In genomic region chr5:114173458-114173857, GRCm38 (mm10) we compare ENCODE assay signal across 14 mouse cellular contexts. TPM values are rescaled to one million over a fixed set of nuclear protein-coding genes. Genes with fewer than 3 reads are reported as not detected.
DNase-seq lines count a peak whose midpoint lies in the region; ATAC-seq and TF ChIP-seq lines count a peak whose summit lies in the region.
"Had no signal": no experiment of that assay in that cellular context is flagged by ENCODE, and none has a peak within 500 bp of the region (broad histone marks: within the 10 kb centered on the region; RNA-seq: fewer than 3 reads in every experiment).

No protein-coding gene starts in this region.

- peak; percentile 12; the same call in 1 of the 2 replicates for TF ChIP-seq CTCF in forebrain, postnatal 0 days (IDR thresholded peaks at IDR 0.05; ENCODE audit: low read depth)
- TF ChIP-seq CTCF in liver, embryonic 14.5 days (IDR thresholded peaks at IDR 0.05; ENCODE audit: low read depth) = peak; percentile 44; the same call in 1 of the 2 replicates

- no peak overlapping the region for H3K4me3 ChIP-seq in forebrain, postnatal 0 days (ENCODE audit: low read depth, low read length)
- no peak overlapping the region for H3K4me3 ChIP-seq in forebrain, embryonic 12.5 days (replicated peaks)
- no peak overlapping the region for H3K4me3 ChIP-seq in heart, embryonic 16.5 days (ENCODE audit: low read length)
- H3K4me3 ChIP-seq in liver, embryonic 14.5 days (ENCODE audit: insufficient read depth in 1 of 2, low read depth in 2 of 2, low read length in 2 of 2) = no peak overlapping the region
- no peak overlapping the region for H3K4me3 ChIP-seq in liver, embryonic 12.5 days

- WGBS in forebrain, postnatal 0 days = 76% methylated on average over 7 of the region's 7 CpGs
- 76% methylated on average over 7 of the region's 7 CpGs for WGBS in forebrain, embryonic 12.5 days
- 72% methylated on average over 7 of the region's 7 CpGs for WGBS in heart, embryonic 16.5 days
- 52% methylated on average over 7 of the region's 7 CpGs for WGBS in liver, embryonic 14.5 days (ENCODE audit: insufficient replicate concordance)
- 49% methylated on average over 7 of the region's 7 CpGs for WGBS in liver, embryonic 12.5 days (ENCODE audit: insufficient replicate concordance)

- DNase-seq in forebrain, postnatal 0 days = no peak
- no peak for DNase-seq in heart, adult 11 months
- DNase-seq in liver, embryonic 14.5 days (ENCODE audit: low read depth in 3 of 3, low spot score in 3 of 3) = no peak
- DNase-seq in R1 (ENCODE audit: low read depth, low spot score) = peak; percentile 22
- DNase-seq in spleen, adult 12 weeks (ENCODE audit: low spot score) = no peak
- DNase-seq: adrenal gland, postnatal 10 days; cerebellum, adult 8-10 months; kidney, postnatal 14 days; left cerebral cortex, postnatal 4 days; thymus, postnatal 4 days had no signal

- ATAC-seq in forebrain, postnatal 0 days = no peak
- ATAC-seq in forebrain, embryonic 12.5 days (ENCODE audit: low FRiP score) = no peak
- no peak for ATAC-seq in heart, embryonic 16.5 days (replicated peaks; ENCODE audit: extremely low read depth, insufficient read depth, low FRiP score)
- no peak for ATAC-seq in liver, embryonic 14.5 days (ENCODE audit: insufficient read depth)
- ATAC-seq in liver, embryonic 12.5 days = no peak
- ATAC-seq: inflammation-experienced regulatory T-cells, adult 6 months had no signal

- H3K4me1 ChIP-seq in forebrain, postnatal 0 days (ENCODE audit: insufficient read depth) = no peaks in the 10 kb centered on the region
- H3K4me1 ChIP-seq in forebrain, embryonic 12.5 days = peaks cover 11% of the 10 kb centered on the region
- peaks cover 16% of the 10 kb centered on the region for H3K4me1 ChIP-seq in heart, embryonic 16.5 days (ENCODE audit: control insufficient read depth, insufficient read depth, low read length)
- peaks cover 3% of the 10 kb centered on the region in 2 experiments; a peak in 2 of 4 replicates for H3K4me1 ChIP-seq in liver, embryonic 14.5 days (replicated peaks; ENCODE audit: control insufficient read depth in 2 of 2, insufficient read depth in 2 of 2, low read length in 1 of 2)
- H3K4me1 ChIP-seq in liver, embryonic 12.5 days = peaks cover 30% of the 10 kb centered on the region

- peaks cover 16% of the 10 kb centered on the region for H3K27me3 ChIP-seq in forebrain, postnatal 0 days (ENCODE audit: insufficient read depth, low read length)
- peaks cover 35% of the 10 kb centered on the region for H3K27me3 ChIP-seq in forebrain, embryonic 12.5 days
- no peaks in the 10 kb centered on the region for H3K27me3 ChIP-seq in heart, embryonic 16.5 days (ENCODE audit: control insufficient read depth, insufficient read depth, low read length)
- no peaks in the 10 kb centered on the region for H3K27me3 ChIP-seq in liver, embryonic 14.5 days (ENCODE audit: control insufficient read depth, insufficient read depth, low read length)
- no peaks in the 10 kb centered on the region for H3K27me3 ChIP-seq in liver, embryonic 12.5 days (replicated peaks)

- no peaks in the 10 kb centered on the region for H3K36me3 ChIP-seq in forebrain, postnatal 0 days (ENCODE audit: insufficient read depth)
- H3K36me3 ChIP-seq in forebrain, embryonic 12.5 days (replicated peaks) = no peaks in the 10 kb centered on the region
- 0 out of 2 replicates have a peak, but pooled peaks cover 2% of the 10 kb centered on the region for H3K36me3 ChIP-seq in heart, embryonic 16.5 days (ENCODE audit: control insufficient read depth, insufficient read depth)
- no peaks in the 10 kb centered on the region for H3K36me3 ChIP-seq in liver, embryonic 14.5 days (replicated peaks; ENCODE audit: control insufficient read depth, insufficient read depth, low read depth)
- H3K36me3 ChIP-seq in liver, embryonic 12.5 days = no peaks in the 10 kb centered on the region

- no peak for TF ChIP-seq EP300 in liver, embryonic 14.5 days (IDR thresholded peaks at IDR 0.05; ENCODE audit: low read depth)

- no peak overlapping the region for H3K4me2 ChIP-seq in forebrain, postnatal 0 days (ENCODE audit: low read depth)
- no peak overlapping the region for H3K4me2 ChIP-seq in forebrain, embryonic 12.5 days
- no peak overlapping the region for H3K4me2 ChIP-seq in heart, embryonic 16.5 days (ENCODE audit: low read depth, low read length)
- no peak overlapping the region for H3K4me2 ChIP-seq in liver, embryonic 14.5 days (ENCODE audit: low read depth)
- H3K4me2 ChIP-seq in liver, embryonic 12.5 days = no peak overlapping the region

- H3K27ac ChIP-seq in forebrain, postnatal 0 days (ENCODE audit: low read depth, low read length) = no peak overlapping the region
- no peak overlapping the region for H3K27ac ChIP-seq in forebrain, embryonic 12.5 days
- H3K27ac ChIP-seq in heart, embryonic 16.5 days (ENCODE audit: low read length) = peak overlapping the region; percentile 92
- H3K27ac ChIP-seq in liver, embryonic 14.5 days = no peak overlapping the region
- no peak overlapping the region for H3K27ac ChIP-seq in liver, embryonic 12.5 days

- no peak overlapping the region for H3K9ac ChIP-seq in forebrain, postnatal 0 days
- no peak overlapping the region for H3K9ac ChIP-seq in forebrain, embryonic 12.5 days
- H3K9ac ChIP-seq in heart, embryonic 16.5 days (ENCODE audit: low read length) = no peak overlapping the region
- H3K9ac ChIP-seq in liver, embryonic 14.5 days (replicated peaks) = no peak overlapping the region
- no peak overlapping the region for H3K9ac ChIP-seq in liver, embryonic 12.5 days

- H3K9me3 ChIP-seq in forebrain, postnatal 0 days (ENCODE audit: low read length) = no peaks in the 10 kb centered on the region
- no peaks in the 10 kb centered on the region for H3K9me3 ChIP-seq in forebrain, embryonic 12.5 days
- H3K9me3 ChIP-seq in heart, embryonic 16.5 days (replicated peaks; ENCODE audit: control insufficient read depth, low read length) = 0 out of 2 replicates have a peak, but pooled peaks cover 2% of the 10 kb centered on the region
- H3K9me3 ChIP-seq in liver, embryonic 14.5 days (ENCODE audit: control insufficient read depth, low read length) = no peaks in the 10 kb centered on the region
- no peaks in the 10 kb centered on the region for H3K9me3 ChIP-seq in liver, embryonic 12.5 days (replicated peaks)

RNA-seq across cellular contexts. Expression of gene Acacb, which starts 27.1 kb away (rescaled TPM):
- 2.0 and 4.0 TPM in 2 replicates for total RNA-seq in forebrain, postnatal 0 days (2014; rRNA removed)
- 2.7 and 4.3 TPM in 2 replicates for polyA plus RNA-seq in forebrain, postnatal 0 days (2015; fragmentation: Nextera tagmentation; extraction: Ambion mirVana)
- 1.7 and 1.9 TPM in 2 replicates for polyA plus RNA-seq in forebrain, embryonic 12.5 days (2016; fragmentation: Nextera tagmentation; extraction: Ambion mirVana)
- 12.0 and 13.9 TPM in 2 replicates for polyA plus RNA-seq in heart, embryonic 16.5 days (2015; fragmentation: Nextera tagmentation; extraction: Ambion mirVana)
- polyA plus RNA-seq in liver, embryonic 14.5 days (2012; rRNA removed) = 0.22 and 0.29 TPM in 2 replicates
- 0.20 and 0.44 TPM in 2 replicates for polyA plus RNA-seq in liver, embryonic 14.5 days (2014; fragmentation: Nextera tagmentation; extraction: Ambion mirVana)
- 0.60 and 0.70 TPM in 2 replicates for polyA plus RNA-seq in liver, embryonic 12.5 days (2016; fragmentation: Nextera tagmentation; extraction: Ambion mirVana)

RNA-seq across cellular contexts. Expression of gene Ung, which starts 43.3 kb away (rescaled TPM):
- total RNA-seq in forebrain, postnatal 0 days (2014; rRNA removed) = 6.7 and 7.8 TPM in 2 replicates
- polyA plus RNA-seq in forebrain, postnatal 0 days (2015; fragmentation: Nextera tagmentation; extraction: Ambion mirVana) = 7.5 and 9.1 TPM in 2 replicates
- polyA plus RNA-seq in forebrain, embryonic 12.5 days (2016; fragmentation: Nextera tagmentation; extraction: Ambion mirVana) = 64.4 and 69.6 TPM in 2 replicates
- 42.7 and 43.0 TPM in 2 replicates for polyA plus RNA-seq in heart, embryonic 16.5 days (2015; fragmentation: Nextera tagmentation; extraction: Ambion mirVana)
- 13.1 and 13.3 TPM in 2 replicates for polyA plus RNA-seq in liver, embryonic 14.5 days (2012; rRNA removed)
- polyA plus RNA-seq in liver, embryonic 14.5 days (2014; fragmentation: Nextera tagmentation; extraction: Ambion mirVana) = 11.0 and 11.4 TPM in 2 replicates
- 40.1 and 40.7 TPM in 2 replicates for polyA plus RNA-seq in liver, embryonic 12.5 days (2016; fragmentation: Nextera tagmentation; extraction: Ambion mirVana)

RNA-seq across cellular contexts. Expression of gene Alkbh2, which starts 45.4 kb away (rescaled TPM):
- 4.6 and 5.8 TPM in 2 replicates for total RNA-seq in forebrain, postnatal 0 days (2014; rRNA removed)
- 6.9 and 7.6 TPM in 2 replicates for polyA plus RNA-seq in forebrain, postnatal 0 days (2015; fragmentation: Nextera tagmentation; extraction: Ambion mirVana)
- polyA plus RNA-seq in forebrain, embryonic 12.5 days (2016; fragmentation: Nextera tagmentation; extraction: Ambion mirVana) = 10.9 and 11.3 TPM in 2 replicates
- 7.3 and 8.0 TPM in 2 replicates for polyA plus RNA-seq in heart, embryonic 16.5 days (2015; fragmentation: Nextera tagmentation; extraction: Ambion mirVana)
- polyA plus RNA-seq in liver, embryonic 14.5 days (2012; rRNA removed) = 3.3 and 3.9 TPM in 2 replicates
- 4.5 and 5.7 TPM in 2 replicates for polyA plus RNA-seq in liver, embryonic 14.5 days (2014; fragmentation: Nextera tagmentation; extraction: Ambion mirVana)
- polyA plus RNA-seq in liver, embryonic 12.5 days (2016; fragmentation: Nextera tagmentation; extraction: Ambion mirVana) = 8.2 and 8.8 TPM in 2 replicates
